Mouse (Mus musculus) forebrain, embryonic 13.5 days (tissue): ENCODE results near the gene Tmem92. TPM values are rescaled to one million over a fixed set of nuclear protein-coding genes. Genes with fewer than 3 reads are reported as not detected.
"Not testable (repeated sequence)": the region's sequence is repeated elsewhere in the genome, so short reads cannot be mapped to it uniquely, and the experiment has no call there.

Experiments
- ATAC-seq: fragments of 200-750 bp; cut with Nextera tagmentation; 2 replicates; pipeline ENCODE4 v1.8.0; 2017
- H3K27ac ChIP-seq: fragments of 300-500 bp; sonication (generic); 2 replicates; pipeline ENCODE4 v1.5.1; 2015; ENCODE audit warnings: inconsistent platforms, mild to moderate bottlenecking, moderate library complexity
- H3K27me3 ChIP-seq: fragments of 300-500 bp; sonication (generic); 2 replicates; pipeline ENCODE4 v1.6.1; 2015; ENCODE audit warnings: mild to moderate bottlenecking, inconsistent platforms
- H3K36me3 ChIP-seq: fragments of 300-500 bp; sonication (generic); 2 replicates; pipeline ENCODE4 v1.6.1; 2015; ENCODE audit warnings: mild to moderate bottlenecking, inconsistent platforms; ENCODE audit not compliant: poor library complexity, severe bottlenecking
- H3K4me1 ChIP-seq: fragments of 300-500 bp; sonication (generic); 2 replicates; pipeline ENCODE4 v1.6.1; 2015; ENCODE audit warnings: inconsistent platforms
- H3K4me2 ChIP-seq: fragments of 300-500 bp; sonication (generic); 2 replicates; pipeline ENCODE4 v1.6.1; 2015; ENCODE audit warnings: inconsistent platforms, mild to moderate bottlenecking, moderate library complexity
- H3K4me3 ChIP-seq: fragments of 300-500 bp; sonication (generic); 2 replicates; pipeline ENCODE4 v1.5.1; 2015; ENCODE audit warnings: mild to moderate bottlenecking, inconsistent platforms
- H3K9ac ChIP-seq: fragments of 300-500 bp; sonication (generic); 2 replicates; pipeline ENCODE4 v1.6.1; 2015; ENCODE audit warnings: mild to moderate bottlenecking, inconsistent platforms
- H3K9me3 ChIP-seq: fragments of 300-500 bp; sonication (generic); replicated peaks from 2 replicates; pipeline ENCODE4 v1.6.1; 2016; ENCODE audit warnings: inconsistent platforms
- WGBS: fragments of 180-500 bp; shearing (Covaris S2); methylation state at CpG from one replicate; pipeline ENCODE4 v1.1.7; 2015; 5-methylcytosine and 5-hydroxymethylcytosine counted together
- polyA plus RNA-seq: library from polyadenylated mRNA; unstranded; fragments of >200 nt; fragmentation: Nextera tagmentation; extraction: Ambion mirVana; gene quantifications from 2 replicates; pipeline ENCODE4 v1.2.1, GENCODE M21; 2015

Tmem92 gene
- polyA plus RNA-seq = not detected in 2 replicates

DNA sequence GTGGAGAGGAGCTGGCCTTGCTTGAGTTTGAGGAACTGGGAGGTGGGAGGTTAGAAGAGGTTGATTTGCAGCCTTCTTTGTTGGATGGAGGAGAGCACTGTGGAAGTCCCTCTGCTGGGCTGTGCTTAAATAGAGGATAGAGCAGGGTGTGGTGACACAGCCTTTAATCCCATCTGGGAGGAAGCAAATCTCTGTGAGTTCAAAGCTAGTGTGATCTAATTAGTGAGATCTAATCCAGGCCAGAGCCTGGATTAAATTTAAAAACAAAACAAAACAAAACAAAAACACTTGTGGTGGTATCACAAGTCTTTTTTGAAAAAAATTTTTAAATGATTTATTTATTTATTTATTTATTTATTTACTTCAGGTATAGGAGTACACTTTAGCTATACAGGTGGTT is at the start of gene Tmem92:
TSS of gene Tmem92 (minus strand) at position 101 of the 400 bp plus-strand sequence.
- Histone ChIP-seq H3K36me3 (no peaks in the 10 kb centered on the region), H3K9ac (no peak within 1 kb of the TSS)
- no peak for ATAC-seq

DNA sequence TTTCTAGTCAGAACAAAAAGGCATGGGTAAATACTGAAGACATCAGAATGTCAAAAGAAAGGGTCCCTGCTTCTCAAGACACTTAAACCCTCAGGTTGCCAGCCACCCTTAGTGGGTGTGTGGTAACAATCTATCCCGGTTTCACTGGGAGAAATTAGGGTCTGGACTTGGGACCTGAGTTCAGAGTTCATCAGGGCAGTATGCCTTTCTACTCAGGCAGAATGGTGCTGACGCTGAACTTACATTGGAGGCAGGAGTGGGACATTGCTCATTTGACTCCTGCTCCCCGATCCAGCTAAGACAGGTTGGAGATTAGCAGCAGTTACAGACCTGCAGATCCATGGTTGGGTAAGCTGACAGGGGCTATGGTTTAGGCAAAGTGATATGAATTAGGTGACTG is 46.5 kb upstream of the Tmem92 start:
- Histone ChIP-seq H3K27me3 (no peaks in the 10 kb centered on the region), H3K27ac (no peak overlapping the region), H3K4me1 (no peaks in the 10 kb centered on the region), H3K4me3 (no peak overlapping the region), H3K36me3 (no peaks in the 10 kb centered on the region), H3K4me2 (no peak overlapping the region), H3K9me3 (no peaks in the 10 kb centered on the region), H3K9ac (no peak overlapping the region)
- ATAC-seq = no peak
- WGBS = 85% methylated on average over 3 of the region's 3 CpGs

More for the DNA sequence above, at the start of gene Tmem92:
- H3K4me2 ChIP-seq = no peak within 1 kb of the TSS
- H3K4me1 ChIP-seq = no peaks in the 10 kb centered on the region
- no peak within 1 kb of the TSS for H3K27ac ChIP-seq
- no peaks in the 10 kb centered on the region for H3K9me3 ChIP-seq
- H3K27me3 ChIP-seq = no peaks in the 10 kb centered on the region
- H3K4me3 ChIP-seq = no peak within 1 kb of the TSS

DNA sequence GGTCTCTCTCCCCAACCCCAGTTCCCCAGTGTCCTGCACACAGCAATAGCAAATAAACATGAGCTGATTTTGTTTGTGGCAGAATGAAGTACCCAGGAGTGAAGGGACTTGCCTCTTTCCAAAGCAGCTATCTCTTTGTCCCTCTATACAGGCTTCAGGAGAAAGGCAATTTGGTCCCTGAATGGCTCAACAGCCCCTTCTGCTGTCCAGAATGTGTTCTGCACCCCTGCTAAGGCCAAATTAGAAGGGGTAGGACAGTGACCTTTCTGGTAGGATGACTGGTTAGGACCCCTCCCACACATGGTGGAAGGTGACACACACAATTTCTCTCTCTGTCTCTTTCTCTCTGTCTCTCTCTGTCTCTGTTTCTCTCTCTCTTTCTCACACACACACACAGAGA is 36.9 kb upstream of the Tmem92 start:
- not testable (repeated sequence) for H3K27me3 ChIP-seq, H3K9ac ChIP-seq, H3K4me1 ChIP-seq, H3K4me3 ChIP-seq, ATAC-seq, H3K36me3 ChIP-seq, H3K9me3 ChIP-seq, H3K27ac ChIP-seq, H3K4me2 ChIP-seq

DNA sequence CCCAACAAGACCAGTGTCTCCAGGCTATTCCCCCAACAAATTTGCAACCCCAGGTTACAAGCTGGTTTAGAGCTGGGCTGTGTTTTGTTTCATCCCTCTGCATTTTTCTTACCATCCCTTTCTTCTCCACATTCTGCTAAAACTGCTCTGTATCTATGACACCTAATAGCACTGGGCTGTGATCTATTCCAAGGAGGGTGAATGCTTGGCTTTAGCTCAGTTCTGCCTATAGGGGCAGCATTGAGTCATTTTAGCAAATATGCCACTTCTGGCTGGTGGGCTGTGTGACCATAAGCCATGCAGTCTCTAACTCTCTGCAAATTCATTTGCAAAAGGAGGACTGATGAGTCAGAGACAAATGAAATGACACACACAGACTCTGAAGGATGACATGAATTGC is 36.4 kb upstream of the Tmem92 start:
- not testable (repeated sequence) for H3K4me3 ChIP-seq, ATAC-seq

DNA sequence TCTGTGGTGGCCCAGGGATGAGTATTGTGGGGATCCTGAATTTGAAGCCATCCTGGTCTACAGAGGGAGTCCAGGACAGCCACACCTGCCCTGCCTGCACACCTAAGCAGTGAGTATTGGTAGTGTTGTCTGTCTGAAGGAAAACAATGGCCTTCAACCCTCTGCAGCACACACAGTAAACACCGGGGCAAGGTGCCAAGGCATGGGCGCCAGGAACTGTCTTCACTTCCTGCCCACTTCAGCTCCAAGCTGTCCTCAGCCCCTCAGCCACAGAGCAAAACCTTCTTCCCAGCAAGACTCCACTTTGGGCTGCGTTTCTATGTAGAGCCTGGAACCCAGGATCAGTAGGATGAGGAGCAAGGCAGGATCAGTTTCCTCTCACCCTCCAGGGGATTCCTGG is 29.0 kb upstream of the Tmem92 start:
- H3K9me3 ChIP-seq, H3K36me3 ChIP-seq, H3K4me3 ChIP-seq, H3K4me1 ChIP-seq, H3K4me2 ChIP-seq, H3K9ac ChIP-seq, H3K27ac ChIP-seq, ATAC-seq, H3K27me3 ChIP-seq: not testable (repeated sequence)
- WGBS = 73% methylated on average over 2 of the region's 3 CpGs

More for the DNA sequence above, 36.4 kb upstream of the Tmem92 start:
- H3K27ac ChIP-seq, H3K9me3 ChIP-seq, H3K4me2 ChIP-seq, H3K36me3 ChIP-seq, H3K27me3 ChIP-seq, H3K4me1 ChIP-seq, H3K9ac ChIP-seq: not testable (repeated sequence)

DNA sequence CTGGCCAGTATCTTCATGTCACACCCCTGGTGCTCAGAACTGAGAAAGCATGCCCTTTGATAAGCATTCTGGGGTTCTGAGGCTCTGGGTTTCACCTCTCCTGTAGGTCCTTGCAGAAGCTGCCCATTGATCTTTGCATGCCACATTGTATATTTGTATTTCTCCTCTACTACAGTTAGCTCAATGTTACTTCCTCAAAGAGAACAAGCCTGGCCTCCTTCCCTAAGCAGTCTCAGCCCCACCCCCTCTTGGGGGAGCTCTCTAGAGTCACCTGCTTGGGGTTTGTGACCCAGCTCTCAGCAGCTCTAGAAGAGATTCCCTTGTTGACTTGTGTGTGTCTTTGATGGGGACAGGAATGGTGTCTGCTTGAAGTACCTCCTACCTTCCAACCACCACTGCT is 9.2 kb upstream of the Tmem92 start:
- Histone ChIP-seq H3K4me1 (no peaks in the 10 kb centered on the region), H3K4me2 (no peak overlapping the region), H3K27me3 (no peaks in the 10 kb centered on the region), H3K4me3 (no peak overlapping the region), H3K36me3 (no peaks in the 10 kb centered on the region), H3K9me3 (no peaks in the 10 kb centered on the region), H3K9ac (no peak overlapping the region), H3K27ac (no peak overlapping the region)
- ATAC-seq = no peak

DNA sequence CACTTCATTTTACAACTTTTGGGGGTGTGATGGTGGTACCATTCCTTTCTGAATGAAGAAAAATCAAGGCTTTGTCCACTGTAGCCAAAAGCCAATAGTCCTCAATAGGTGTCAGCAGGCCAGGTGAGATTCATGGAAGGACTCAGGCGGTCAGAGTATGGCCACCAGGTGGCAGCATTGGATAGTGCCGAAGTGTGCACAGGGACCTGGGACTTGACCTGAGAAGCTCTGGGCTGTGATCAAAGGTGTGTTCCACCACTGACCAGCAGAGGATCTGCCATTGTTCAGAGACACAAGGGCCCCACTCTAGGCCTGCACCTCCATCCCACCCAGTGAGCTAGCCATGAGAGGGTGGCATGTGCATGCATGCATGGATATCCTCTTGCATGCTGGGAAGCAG is 2.7 kb upstream of the Tmem92 start:
- ATAC-seq = no peak
- Histone ChIP-seq H3K27me3 (no peaks in the 10 kb centered on the region), H3K9ac (no peak overlapping the region), H3K4me2 (no peak overlapping the region), H3K36me3 (no peaks in the 10 kb centered on the region), H3K4me3 (no peak overlapping the region), H3K4me1 (no peaks in the 10 kb centered on the region), H3K9me3 (no peaks in the 10 kb centered on the region), H3K27ac (no peak overlapping the region)
- 7% methylated on average over 2 of the region's 2 CpGs for WGBS

DNA sequence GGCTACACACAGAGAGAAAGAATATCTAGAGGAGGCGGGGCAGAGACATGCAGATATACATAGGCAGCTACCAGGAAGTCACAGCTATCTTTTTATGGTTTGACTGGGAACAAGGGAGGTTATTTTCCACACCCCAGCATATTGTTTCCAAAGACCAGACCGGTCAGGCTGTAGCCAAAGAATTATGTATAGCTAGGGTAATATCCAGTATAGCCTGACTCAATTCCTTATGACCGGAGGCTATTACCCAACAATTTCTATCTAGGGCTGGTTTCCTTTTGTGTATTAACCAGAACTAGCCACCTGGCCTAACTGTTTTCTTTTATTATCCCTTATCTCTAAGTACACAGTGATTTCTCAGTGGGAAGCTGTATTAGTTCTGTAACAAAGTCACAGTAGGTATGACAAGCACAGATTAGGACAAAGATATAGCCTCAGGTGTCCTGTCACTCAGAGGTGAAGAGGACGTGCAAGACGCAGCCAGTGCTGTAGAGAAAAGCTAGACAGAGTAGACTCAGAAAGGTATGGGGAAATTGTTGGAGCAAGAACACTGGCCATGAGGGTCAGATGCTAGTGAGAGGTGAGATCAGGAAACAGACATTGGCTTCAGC is 7.5 kb downstream of the Tmem92 start:
- 87% methylated on average over 5 of the region's 5 CpGs for WGBS
- H3K4me3 ChIP-seq = no peak overlapping the region
- H3K9me3 ChIP-seq = no peaks in the 10 kb centered on the region
- H3K4me1 ChIP-seq = no peaks in the 10 kb centered on the region
- H3K36me3 ChIP-seq = no peaks in the 10 kb centered on the region
- no peak overlapping the region for H3K9ac ChIP-seq
- no peak for ATAC-seq
- no peaks in the 10 kb centered on the region for H3K27me3 ChIP-seq
- H3K4me2 ChIP-seq = no peak overlapping the region
- no peak overlapping the region for H3K27ac ChIP-seq

DNA sequence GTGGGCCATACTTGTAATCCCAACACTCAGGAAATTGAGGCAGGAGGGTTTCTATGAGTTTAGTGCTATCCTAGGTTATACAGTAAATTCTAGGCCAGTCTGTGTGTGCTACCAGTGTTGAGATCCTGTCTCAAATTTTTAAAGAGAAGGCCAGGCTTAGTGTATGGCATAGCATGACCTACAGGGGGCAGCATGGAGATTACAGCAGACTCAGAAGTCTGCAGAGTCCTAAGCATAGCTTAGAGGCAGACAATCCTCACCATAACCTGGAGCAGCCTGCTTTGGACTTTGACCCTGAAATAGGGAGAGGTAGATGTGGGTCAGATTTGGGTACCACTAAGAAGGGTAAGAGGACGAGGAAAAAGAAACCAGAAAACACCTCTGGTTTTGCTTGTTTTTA is 8.7 kb downstream of the Tmem92 start:
- 70% methylated on average over 1 of the region's 1 CpGs for WGBS
- Histone ChIP-seq H3K9me3 (no peaks in the 10 kb centered on the region), H3K27ac (no peak overlapping the region), H3K4me3 (no peak overlapping the region), H3K9ac (no peak overlapping the region), H3K36me3 (no peaks in the 10 kb centered on the region), H3K27me3 (no peaks in the 10 kb centered on the region), H3K4me1 (no peaks in the 10 kb centered on the region), H3K4me2 (no peak overlapping the region)
- no peak for ATAC-seq

DNA sequence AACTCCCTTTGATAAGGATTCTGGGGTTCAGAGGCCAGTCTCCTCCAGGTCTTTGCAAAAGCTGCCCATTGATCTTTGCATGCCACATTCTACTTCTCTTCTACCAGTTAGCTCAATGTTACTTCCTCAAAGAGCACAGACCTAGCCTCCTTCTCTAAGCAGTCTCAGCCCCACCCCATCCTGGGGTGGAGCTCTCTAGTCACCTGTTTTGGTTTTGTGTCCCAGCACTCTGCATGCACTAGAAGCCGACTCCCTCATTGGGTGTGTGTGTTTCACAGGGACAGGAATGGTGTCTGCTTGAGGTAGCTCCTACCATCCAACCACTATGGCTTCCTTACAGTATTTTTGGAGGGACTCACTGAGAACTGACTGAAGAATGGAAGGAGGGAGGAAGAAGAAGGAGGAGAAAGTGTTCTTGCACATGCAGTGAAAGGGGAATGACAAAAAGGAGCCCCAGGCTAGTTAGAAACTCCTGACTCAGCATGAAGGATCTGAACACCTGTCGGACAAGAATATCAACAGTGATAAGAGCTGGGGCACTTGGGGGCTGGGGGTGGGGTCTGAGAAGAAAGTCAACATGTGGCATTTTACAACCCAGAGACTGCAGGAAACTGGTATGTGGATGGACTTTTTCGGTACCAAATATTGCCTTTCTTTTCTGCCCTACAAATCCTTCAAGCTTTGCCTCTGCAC is 10.0 kb downstream of the Tmem92 start:
- WGBS = 88% methylated on average over 3 of the region's 3 CpGs
- ATAC-seq = no peak
- Histone ChIP-seq H3K27me3 (no peaks in the 10 kb centered on the region), H3K9ac (no peak overlapping the region), H3K4me1 (no peaks in the 10 kb centered on the region), H3K9me3 (no peaks in the 10 kb centered on the region), H3K4me2 (no peak overlapping the region), H3K4me3 (no peak overlapping the region), H3K27ac (no peak overlapping the region), H3K36me3 (no peaks in the 10 kb centered on the region)

DNA sequence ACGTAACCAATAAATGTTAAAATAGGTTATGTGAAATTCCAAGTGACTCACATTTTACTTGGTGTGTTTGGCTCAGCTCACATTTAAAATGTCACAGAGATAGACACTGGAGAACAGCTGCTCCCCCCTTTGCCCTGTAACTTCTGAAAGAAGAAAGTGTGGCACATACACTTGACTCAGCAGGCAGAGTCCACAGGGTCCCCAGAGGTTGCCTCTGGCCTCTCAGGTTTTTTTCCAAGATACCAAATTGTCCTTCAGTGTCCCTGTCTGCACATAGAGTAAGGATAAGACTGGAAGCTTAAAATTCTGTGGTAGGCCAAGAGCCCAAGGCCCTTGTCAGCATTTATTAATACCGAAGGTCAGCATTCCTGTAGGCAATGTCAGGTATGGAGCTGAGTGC is 15.3 kb downstream of the Tmem92 start:
- H3K4me1 ChIP-seq = no peaks in the 10 kb centered on the region
- no peak for ATAC-seq
- no peaks in the 10 kb centered on the region for H3K9me3 ChIP-seq
- no peaks in the 10 kb centered on the region for H3K27me3 ChIP-seq
- H3K4me2 ChIP-seq = no peak overlapping the region
- no peaks in the 10 kb centered on the region for H3K36me3 ChIP-seq
- H3K27ac ChIP-seq = no peak overlapping the region
- no peak overlapping the region for H3K4me3 ChIP-seq
- no peak overlapping the region for H3K9ac ChIP-seq
- 94% methylated on average over 2 of the region's 2 CpGs for WGBS

DNA sequence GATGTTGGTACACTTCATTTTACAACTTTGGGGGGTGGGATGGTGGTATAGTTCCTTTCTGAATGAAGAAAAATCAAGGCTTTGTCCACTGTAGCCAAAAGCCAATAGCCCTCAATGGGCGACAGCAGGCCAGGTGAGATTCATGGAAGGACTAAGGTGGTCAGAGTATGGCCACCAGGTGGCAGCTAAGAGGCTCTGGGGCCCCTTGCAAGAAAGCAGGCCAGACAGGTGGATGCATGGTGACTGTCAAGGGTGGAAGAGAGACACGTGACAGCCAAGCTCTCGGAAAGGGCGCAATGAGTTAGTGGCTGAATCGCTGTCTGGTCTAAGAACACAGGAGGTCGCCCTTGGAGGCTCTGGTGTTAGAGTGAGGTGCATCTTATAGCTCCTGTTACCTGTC is 19.7 kb downstream of the Tmem92 start:
- Histone ChIP-seq H3K4me1 (no peaks in the 10 kb centered on the region), H3K9ac (no peak overlapping the region), H3K27me3 (no peaks in the 10 kb centered on the region), H3K4me3 (no peak overlapping the region), H3K9me3 (no peaks in the 10 kb centered on the region), H3K36me3 (no peaks in the 10 kb centered on the region), H3K27ac (no peak overlapping the region), H3K4me2 (no peak overlapping the region)
- ATAC-seq = no peak
- 37% methylated on average over 6 of the region's 6 CpGs for WGBS

DNA sequence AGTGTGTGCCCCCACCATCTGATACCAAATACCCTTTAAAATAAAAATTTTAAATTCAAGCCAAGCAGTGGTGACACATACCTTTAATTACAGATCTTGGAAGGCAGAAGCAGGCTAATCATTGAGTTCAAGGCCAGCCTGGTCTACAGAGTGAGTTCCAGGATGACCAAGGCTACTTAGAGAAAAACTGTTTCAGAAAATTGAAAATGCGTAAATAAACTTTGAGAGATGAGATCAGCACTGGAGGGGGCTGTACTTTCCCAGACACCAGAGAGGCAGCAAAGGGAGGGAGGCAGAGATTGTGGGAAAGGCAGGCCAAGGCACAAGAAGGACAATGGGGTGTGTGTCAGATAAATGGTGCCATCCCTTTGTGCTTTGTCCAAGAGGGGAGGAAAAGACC is 20.2 kb downstream of the Tmem92 start:
- Histone ChIP-seq H3K27ac (no peak overlapping the region), H3K4me1 (no peaks in the 10 kb centered on the region), H3K36me3 (no peaks in the 10 kb centered on the region), H3K4me2 (no peak overlapping the region), H3K4me3 (no peak overlapping the region), H3K9me3 (no peaks in the 10 kb centered on the region), H3K27me3 (no peaks in the 10 kb centered on the region), H3K9ac (no peak overlapping the region)
- ATAC-seq = no peak
- 83% methylated on average over 1 of the region's 1 CpGs for WGBS
